Mouse (Mus musculus) small intestine, adult 10 weeks (tissue): ENCODE measurements around the gene Lysmd1. TPM values are rescaled to one million over a fixed set of nuclear protein-coding genes. Genes with fewer than 3 reads are reported as not detected.

Experiments
- polyA plus RNA-seq: library from polyadenylated mRNA; stranded (reverse); fragments of 350-450 nt; fragmentation: Illumina TruSeq; extraction: RNeasy Lipid Tissue Mini Kit (QIAGEN cat#74804); gene quantifications from one replicate; pipeline ENCODE4 v1.2.3, GENCODE M21; 2014; ENCODE audit warnings: low replicate concordance

The Lysmd1 gene
- 1.7 TPM for polyA plus RNA-seq

DNA sequence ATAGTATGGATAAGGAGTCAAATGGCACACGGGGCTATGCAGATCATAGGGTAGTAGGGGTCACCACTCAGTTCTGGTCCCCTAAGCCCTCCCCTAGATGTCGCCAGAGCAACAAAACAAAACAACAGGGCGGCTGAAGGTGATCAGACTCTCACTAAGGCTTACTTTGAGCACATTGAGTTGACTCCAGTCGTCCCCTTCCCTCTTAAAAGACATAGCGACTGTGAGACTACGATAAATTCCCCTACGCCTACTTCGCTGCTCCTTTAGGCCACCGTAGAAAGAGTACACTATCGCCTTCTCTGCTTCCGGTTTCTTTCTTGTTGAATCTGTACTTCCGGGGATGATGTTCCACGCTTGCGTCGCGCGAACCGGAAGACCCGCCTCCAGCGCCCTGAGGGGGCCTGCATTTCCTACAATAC is at the start of gene Lysmd1, which contains the start of gene Scnm1:
Lysmd1 (plus strand) TSS at position 409 of the 422 bp plus-strand sequence.
Scnm1 (minus strand) TSS at position 332 of the 422 bp plus-strand sequence.

DNA sequence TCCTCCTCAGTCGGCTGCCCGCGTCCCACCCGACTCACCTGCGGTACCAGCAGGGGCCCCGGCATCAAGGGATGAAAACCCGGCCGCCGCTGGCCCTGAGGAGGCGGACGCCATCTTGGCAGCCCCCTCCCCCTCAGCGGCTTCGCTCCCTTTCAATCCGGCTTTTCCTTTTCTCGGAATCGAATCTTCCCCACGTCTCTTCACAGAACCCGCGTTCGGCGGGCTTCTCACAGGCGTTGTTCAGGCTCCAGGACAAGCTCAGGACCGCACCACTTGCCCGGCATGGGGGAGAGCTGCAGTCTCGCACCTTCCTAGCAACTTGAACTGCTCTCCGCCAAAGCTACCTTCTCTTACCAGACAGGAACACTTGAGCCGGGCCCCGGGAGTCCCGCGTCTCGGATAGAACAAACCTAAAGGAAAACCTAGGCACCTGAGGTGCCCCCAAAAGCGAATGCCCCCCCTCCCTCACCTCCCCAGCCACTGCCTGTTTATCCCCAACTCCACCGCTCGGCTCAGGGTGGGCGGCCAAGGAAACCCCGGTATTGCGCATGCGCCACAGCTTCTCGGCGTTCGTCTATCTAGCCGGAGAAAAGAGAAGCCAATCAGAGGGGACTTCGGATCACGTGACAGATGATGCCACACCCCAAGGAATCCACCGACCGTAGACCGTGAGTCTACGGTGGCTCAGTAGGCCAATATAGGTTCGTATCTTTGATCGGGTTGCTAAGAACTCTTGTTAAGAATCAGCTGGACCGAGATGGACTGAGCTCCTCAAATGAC is 27.4 kb upstream of the Lysmd1 start, which contains the start of gene Pip5k1a:
Pip5k1a (minus strand) TSS at position 593 of the 780 bp plus-strand sequence.

DNA sequence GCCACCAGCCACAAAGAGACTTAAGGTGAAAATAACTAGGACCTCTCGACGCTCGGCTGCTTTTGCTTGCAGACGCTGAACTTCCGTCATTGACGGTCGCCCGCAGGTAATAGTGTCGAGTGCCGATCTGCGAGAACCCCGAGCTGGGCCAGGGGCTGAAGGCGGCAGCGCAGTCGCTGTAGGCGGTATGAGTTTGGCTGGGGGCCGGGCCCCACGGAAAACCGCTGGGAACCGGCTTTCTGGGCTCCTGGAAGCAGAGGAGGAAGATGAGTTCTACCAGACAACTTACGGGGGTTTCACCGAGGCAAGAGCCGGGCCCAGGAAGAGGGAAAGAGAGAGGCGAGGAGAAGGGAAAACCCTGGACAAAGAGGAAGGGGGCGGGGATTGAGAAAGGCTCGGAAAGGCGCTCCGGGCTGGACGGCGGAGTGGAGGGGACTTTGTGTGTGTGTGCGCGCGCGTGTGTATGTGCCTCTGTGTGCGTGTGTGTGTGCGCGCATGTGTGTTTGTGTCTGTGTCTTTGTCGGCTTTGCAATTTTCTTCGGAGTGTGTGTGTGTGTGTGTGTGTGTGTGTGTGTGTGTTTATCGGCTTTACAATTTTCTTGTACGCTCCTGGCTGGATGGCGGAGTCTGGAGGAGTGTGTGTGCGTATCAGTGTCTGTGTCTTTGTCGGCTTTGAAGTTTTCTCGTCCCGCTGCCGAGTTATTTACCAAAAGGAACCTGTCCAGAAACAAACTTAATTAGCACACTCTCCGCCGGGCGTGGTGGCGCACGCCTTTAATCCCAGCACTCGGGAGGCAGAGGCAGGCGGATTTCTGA is 22.8 kb upstream of the Lysmd1 start, which contains the start of gene Vps72:
Vps72 (plus strand) TSS at position 112 of the 816 bp plus-strand sequence.

DNA sequence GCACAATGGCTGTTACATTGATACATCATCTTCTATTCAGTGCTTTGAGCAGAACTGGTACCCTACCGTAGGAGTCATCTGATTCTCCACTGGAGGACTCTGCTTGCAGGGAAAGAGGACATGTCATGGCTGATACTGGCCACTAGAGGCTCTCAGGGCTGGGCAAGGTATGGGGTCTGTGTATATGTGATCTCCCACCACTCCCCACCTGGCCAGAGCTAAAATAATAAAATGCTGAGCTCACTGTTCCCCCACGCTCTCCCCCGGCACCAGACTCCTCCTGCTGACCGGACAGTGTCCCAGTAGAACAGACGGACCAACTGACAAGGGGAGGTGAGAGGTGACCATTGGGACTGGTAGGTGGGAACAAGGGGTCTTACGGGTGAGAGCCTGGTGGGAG is 9.6 kb upstream of the Lysmd1 start, which contains the start of gene Tmod4:
Tmod4 (plus strand) TSS at position 231 of the 400 bp plus-strand sequence.

DNA sequence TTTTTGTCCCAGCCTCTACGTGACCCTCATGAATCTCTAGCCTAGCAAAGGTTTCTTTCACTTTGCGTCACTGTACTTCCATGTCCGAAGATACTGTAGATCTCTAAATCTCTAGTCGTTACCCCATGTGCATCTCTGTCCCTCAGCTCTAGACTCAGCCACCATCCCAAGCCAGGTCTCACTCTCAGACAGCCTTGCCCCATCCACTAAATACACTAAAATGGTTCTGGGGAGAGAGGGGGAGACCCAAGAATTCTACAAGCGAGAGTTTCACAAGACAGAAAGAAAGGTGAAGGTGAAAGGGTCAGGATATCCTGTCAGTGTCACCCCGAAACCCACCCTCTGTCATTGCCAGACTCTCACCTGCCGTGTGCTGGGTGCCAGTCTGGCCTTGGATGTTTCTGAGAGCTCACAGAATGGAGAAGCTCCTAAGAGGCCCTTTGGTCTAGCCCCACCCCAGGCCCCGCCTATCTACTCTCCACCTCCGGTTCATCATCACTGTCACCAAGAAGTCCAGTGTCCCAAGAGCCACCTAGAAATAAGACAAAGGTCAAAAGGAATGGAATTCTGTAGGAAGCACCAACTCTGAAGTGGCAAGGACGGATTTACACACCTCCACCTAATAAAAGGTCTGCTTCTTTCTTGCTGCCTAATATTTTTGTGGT is 8.2 kb downstream of the Lysmd1 start, which contains the start of gene Tnfaip8l2:
Tnfaip8l2 (minus strand) TSS at position 409 of the 665 bp plus-strand sequence.

DNA sequence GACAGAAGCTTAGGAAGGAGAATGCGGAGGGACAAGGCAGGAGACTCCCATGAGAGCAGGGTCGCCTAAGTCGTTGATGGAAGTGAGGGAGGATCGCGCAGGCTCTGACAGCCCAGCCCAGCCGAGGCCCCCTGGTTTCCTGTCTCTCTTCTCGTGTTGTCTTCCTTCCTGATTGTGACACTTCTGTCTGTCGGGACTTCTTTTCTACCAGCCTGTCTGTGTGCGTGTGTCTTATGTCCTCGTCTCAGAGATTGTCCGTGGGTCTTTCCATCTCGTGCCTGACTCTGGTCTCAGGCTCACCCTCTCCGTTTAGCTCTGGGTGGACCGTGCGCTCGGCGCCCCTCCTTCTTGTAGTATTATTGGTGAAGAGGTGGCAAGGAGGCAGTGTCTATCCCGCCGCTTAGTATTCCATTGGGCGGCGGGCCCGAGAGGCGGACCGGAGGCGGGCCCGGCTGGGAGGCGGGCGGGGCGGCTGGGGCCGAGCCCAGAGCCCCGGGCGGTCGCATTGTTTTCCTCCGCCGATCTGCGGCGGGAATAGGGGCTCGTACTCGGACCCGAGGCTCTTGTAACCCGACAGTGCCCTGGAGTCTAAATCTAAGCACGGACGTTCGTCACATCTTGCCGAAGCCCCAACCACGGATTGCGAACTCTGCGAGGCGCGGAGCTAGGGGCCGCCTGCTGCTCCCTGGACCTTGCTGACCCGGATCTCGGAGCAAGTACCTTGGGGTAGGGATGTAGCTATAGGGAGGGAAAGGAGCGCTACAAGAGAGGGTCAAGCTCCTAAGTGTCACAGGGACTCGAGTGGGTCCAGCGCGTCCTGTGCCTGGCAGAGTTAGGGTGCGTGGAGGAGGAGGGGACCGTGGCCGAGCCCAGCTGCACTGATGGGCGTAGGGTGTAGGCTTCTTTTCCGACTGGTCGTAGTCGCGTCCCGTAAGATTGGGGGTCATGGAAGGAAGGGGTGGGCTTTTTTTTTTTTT is 26.4 kb downstream of the Lysmd1 start, which contains the start of gene Sema6c:
Sema6c (plus strand) TSS at position 471 of the 977 bp plus-strand sequence.

Other genes starting within 250 kb of the Lysmd1 start
- gene Psmb4, start 247.1 kb upstream of the Lysmd1 start, polyA plus RNA-seq, result 19.9 TPM
- gene Selenbp1, start 201.0 kb upstream of the Lysmd1 start, polyA plus RNA-seq, result 2.3 TPM
- gene Rfx5, start 180.0 kb upstream of the Lysmd1 start, polyA plus RNA-seq, result 15.5 TPM
- gene Pi4kb, start 159.4 kb upstream of the Lysmd1 start, polyA plus RNA-seq, result 3.2 TPM
- 4.2 TPM for gene Zfp687, start 118.6 kb upstream of the Lysmd1 start, polyA plus RNA-seq
- gene Psmd4, start 91.5 kb upstream of the Lysmd1 start, polyA plus RNA-seq, result 5.5 TPM
- gene Pip5k1a, start 27.2 kb upstream of the Lysmd1 start, polyA plus RNA-seq, result 13.7 TPM
- 13.3 TPM for gene Vps72, start 23.1 kb upstream of the Lysmd1 start, polyA plus RNA-seq
- gene Tmod4, start 9.6 kb upstream of the Lysmd1 start, polyA plus RNA-seq, result not detected
- gene Scnm1, start 77 bp upstream of the Lysmd1 start, polyA plus RNA-seq, result 15.3 TPM
- not detected for gene Tnfaip8l2, start 8.3 kb downstream of the Lysmd1 start, polyA plus RNA-seq
- not detected for gene Sema6c, start 26.4 kb downstream of the Lysmd1 start, polyA plus RNA-seq
- gene Gabpb2, start 83.8 kb downstream of the Lysmd1 start, polyA plus RNA-seq, result 28.0 TPM
- 14.9 TPM for gene Cdc42se1, start 94.6 kb downstream of the Lysmd1 start, polyA plus RNA-seq
- 47.6 TPM for gene Mllt11, start 98.1 kb downstream of the Lysmd1 start, polyA plus RNA-seq
- gene Gm128, start 107.5 kb downstream of the Lysmd1 start, polyA plus RNA-seq, result not detected
- not detected for gene Bnipl, start 117.1 kb downstream of the Lysmd1 start, polyA plus RNA-seq
- gene Mindy1, start 147.3 kb downstream of the Lysmd1 start, polyA plus RNA-seq, result 44.0 TPM
- gene Prune1, start 148.0 kb downstream of the Lysmd1 start, polyA plus RNA-seq, result 4.0 TPM
- 0.22 TPM for gene Anxa9, start 173.1 kb downstream of the Lysmd1 start, polyA plus RNA-seq
- 143 TPM for gene Cers2, start 180.7 kb downstream of the Lysmd1 start, polyA plus RNA-seq
- 10.7 TPM for gene Setdb1, start 223.1 kb downstream of the Lysmd1 start, polyA plus RNA-seq